Mouse (Mus musculus): ENCODE measurements around the gene Trim67.

The Trim67 gene

GRCm38 (mm10) chr8:124792708-124793107, at the start of gene Trim67:
Trim67 (plus strand) TSS chr8:124793092.
- DNase-seq, result peak; percentile 54

- DNase-seq, result no peak
Measured at GRCm38 (mm10) chr8:124746661-124747060, 46.2 kb upstream of the Trim67 start.

GRCm38 (mm10) chr8:124751191-124751590, 41.7 kb upstream of the Trim67 start:
- DNase-seq, result peak; percentile 25

GRCm38 (mm10) chr8:124751709-124752173, 41.2 kb upstream of the Trim67 start, which contains the start of gene Fam89a:
Fam89a (minus strand) TSS chr8:124751832.
- DNase-seq, result peak; percentile 75

- DNase-seq, result no peak
Measured at GRCm38 (mm10) chr8:124752325-124752862, 40.5 kb upstream of the Trim67 start.

- no peak for DNase-seq
Measured at GRCm38 (mm10) chr8:124754101-124754791, 38.6 kb upstream of the Trim67 start.

- no peak for DNase-seq
Measured at GRCm38 (mm10) chr8:124754792-124755190, 38.1 kb upstream of the Trim67 start.

GRCm38 (mm10) chr8:124755481-124755880, 37.4 kb upstream of the Trim67 start:
- no peak for DNase-seq

- no peak for DNase-seq
Measured at GRCm38 (mm10) chr8:124756153-124756552, 36.7 kb upstream of the Trim67 start.

GRCm38 (mm10) chr8:124756601-124757000, 36.3 kb upstream of the Trim67 start:
- no peak for DNase-seq

GRCm38 (mm10) chr8:124758544-124758943, 34.3 kb upstream of the Trim67 start:
- DNase-seq, result peak; percentile 85

GRCm38 (mm10) chr8:124763061-124763460, 29.8 kb upstream of the Trim67 start:
- DNase-seq, result no peak

GRCm38 (mm10) chr8:124772389-124772788, 20.5 kb upstream of the Trim67 start:
- DNase-seq, result no peak

- DNase-seq, result peak; percentile 84
Measured at GRCm38 (mm10) chr8:124775695-124776094, 17.2 kb upstream of the Trim67 start.

GRCm38 (mm10) chr8:124780236-124780635, 12.7 kb upstream of the Trim67 start:
- no peak for DNase-seq

GRCm38 (mm10) chr8:124782431-124782830, 10.5 kb upstream of the Trim67 start:
- DNase-seq, result no peak

GRCm38 (mm10) chr8:124783228-124783627, 9.7 kb upstream of the Trim67 start:
- DNase-seq, result no peak

- no peak for DNase-seq
Measured at GRCm38 (mm10) chr8:124784613-124785012, 8.3 kb upstream of the Trim67 start.

- no peak for DNase-seq
Measured at GRCm38 (mm10) chr8:124790676-124791075, 2.2 kb upstream of the Trim67 start.

- no peak for DNase-seq
Measured at GRCm38 (mm10) chr8:124791751-124792150, 1.1 kb upstream of the Trim67 start.

- DNase-seq, result peak; percentile 58
Measured at GRCm38 (mm10) chr8:124792186-124792585, 706 bp upstream of the Trim67 start.

GRCm38 (mm10) chr8:124793172-124793651, 320 bp downstream of the Trim67 start:
- DNase-seq, result peak; percentile 93

- DNase-seq, result peak; percentile 29
Measured at GRCm38 (mm10) chr8:124793661-124794485, 981 bp downstream of the Trim67 start.

GRCm38 (mm10) chr8:124794486-124794780, 1.5 kb downstream of the Trim67 start:
- peak; percentile 81 for DNase-seq
